Mouse (Mus musculus): ENCODE measurements around the gene Pltp.

Gene Pltp

DNA sequence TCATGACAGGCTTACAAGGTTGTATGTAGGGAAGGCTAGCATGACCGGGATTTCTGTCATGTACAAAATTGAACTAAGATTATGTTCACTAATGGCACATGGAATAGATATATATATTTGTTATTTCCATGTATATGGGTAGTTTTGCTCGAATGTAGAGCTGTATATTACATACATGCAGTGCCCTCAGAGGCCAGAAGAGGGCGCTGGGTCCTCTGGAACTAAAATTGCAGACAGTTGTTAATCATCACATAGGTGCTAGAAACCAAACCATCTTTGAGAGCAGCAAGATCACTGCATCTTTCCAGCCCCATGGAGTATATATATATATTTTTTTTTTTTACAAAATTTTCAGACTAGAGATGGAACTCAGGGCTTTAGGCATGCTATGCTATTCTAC lies 11.7 kb downstream of the Pltp start:
- DNase-seq (ENCODE audit: low read depth): no peak

DNA sequence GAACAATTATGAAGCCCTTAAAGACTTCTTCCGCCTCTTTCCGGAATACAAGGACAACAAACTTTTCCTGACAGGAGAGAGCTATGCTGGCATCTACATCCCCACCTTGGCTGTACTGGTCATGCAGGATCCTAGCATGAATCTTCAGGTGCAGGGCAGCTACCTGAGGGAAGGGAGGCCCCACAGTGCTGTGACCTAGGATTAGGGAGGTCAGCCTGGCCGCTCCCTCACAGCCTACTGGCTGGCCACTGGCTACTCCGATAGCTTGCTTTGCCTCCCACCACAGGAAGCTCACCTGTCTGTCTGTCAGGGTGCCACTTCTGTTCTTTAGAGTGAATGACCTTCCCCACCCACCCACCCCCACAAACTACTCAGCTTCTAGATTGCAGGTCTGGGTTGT lies 22.3 kb downstream of the Pltp start:
- DNase-seq (ENCODE audit: low read depth): no peak

GRCm38 (mm10) chr2:164834531-164834930 lies 23.0 kb downstream of the Pltp start:
- DNase-seq (ENCODE audit: low read depth): no peak

DNA sequence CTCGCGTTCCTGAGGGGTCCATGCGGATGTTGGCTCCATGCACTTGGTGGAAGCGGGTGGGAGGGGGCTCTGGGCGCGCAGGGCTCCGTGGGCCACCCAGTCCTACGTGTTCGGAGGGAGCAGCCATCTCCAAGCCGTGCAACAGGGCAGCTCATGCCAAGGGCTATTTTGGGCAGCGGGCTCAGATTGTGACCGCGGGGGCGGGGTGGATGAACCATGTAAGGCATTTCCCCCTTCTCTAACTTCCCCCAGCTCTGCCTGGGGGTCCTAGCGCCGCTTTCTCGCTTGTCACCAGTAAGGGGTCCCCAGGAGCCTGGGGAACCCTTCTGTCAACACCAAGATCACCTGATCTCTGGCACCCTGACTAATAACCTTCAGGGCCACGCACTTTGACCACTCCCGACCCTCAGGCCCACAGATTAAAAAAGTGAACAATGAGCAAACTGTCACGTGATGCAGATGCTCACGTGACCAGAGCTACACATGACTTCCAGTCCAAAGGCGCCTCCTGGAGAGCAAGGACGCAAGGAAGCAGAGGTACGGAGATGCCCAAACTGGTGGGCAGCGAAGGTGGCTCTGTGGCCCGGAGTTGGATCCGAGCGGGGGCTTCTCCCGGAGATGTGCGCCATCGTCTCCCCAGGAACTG lies 24.1 kb downstream of the Pltp start, which contains the start of gene Neurl2:
TSS of gene Neurl2 (minus strand) at position 143 of the 646 bp plus-strand sequence.
- DNase-seq (ENCODE audit: low read depth): peak; percentile 92

DNA sequence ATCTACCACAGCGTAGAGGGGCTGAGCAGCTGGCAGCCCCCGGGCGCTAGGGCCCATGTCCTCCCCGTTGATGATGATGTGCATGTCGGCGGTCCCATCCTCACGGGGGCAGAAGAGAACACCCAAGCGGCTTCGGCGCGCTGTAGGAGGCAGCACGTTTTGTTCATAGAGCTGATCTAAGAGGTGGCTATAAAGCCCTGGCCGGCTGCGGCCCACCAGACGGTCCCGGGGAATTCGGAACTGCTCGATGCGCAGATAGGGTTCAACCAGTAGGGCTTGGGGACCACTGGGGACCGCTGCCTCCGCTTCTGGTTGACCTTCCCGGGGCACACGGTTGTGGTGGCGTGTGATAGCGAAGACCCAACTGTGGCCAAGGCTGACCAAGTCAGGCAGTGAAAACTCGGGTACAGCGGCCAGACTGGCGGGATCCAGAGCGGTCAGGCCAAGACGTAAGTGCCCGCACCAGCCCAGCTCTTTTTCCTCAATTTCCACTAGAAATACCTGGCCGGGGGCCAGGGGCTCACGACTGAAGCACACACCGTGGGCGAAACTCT lies 24.7 kb downstream of the Pltp start, which contains the start of gene Ctsa:
TSS of gene Ctsa (plus strand) at position 126 of the 554 bp plus-strand sequence.
- peak; percentile 67 for DNase-seq (ENCODE audit: low read depth)

GRCm38 (mm10) chr2:164832032-164832747 lies 25.3 kb downstream of the Pltp start:
- DNase-seq (ENCODE audit: low read depth): no peak

DNA sequence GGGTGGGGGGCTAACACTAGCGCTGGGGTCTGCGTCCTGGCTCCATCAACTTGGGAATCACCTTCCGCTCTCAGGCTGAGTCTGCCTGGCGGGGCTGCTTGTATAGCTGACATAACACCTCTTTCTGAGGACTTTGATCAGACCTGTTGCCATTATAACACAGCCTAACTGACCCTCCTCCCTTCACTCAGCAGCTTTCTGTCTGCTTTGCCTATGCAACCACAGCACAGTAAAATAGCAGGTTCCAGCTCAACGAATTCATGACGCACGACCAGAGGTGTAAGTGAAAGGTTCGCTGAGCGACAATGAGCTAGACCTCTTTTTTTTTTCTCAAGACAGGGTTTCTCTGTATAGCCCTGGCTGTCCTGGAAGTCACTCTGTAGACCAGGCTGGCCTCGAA lies 26.5 kb downstream of the Pltp start:
- no peak for DNase-seq (ENCODE audit: low read depth)

- no peak for DNase-seq (ENCODE audit: low read depth)
These were observed 28.4 kb downstream of the Pltp start for GRCm38 (mm10) chr2:164829090-164829489.

DNA sequence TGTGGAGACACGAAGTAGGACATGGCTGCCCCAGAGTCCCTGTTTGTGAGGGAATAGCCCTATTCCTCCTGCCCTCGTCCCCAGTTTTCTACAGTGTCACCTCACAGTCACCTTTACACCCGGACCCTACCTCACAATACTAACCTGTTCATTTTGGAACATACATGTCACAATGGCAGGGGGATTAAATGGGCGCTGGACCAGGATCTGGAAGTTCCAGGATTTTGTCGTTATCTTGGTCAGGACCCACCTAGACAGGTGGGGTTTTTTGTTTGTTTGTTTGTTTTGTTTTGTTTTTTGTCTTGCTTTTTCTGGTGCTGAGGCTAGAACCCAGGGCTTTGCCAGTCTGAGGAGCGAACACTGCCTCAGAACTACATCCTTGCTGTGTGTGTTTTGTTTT lies 29.1 kb downstream of the Pltp start, which contains the start of gene Spata25:
TSS of gene Spata25 (minus strand) at position 101 of the 400 bp plus-strand sequence.
- DNase-seq (ENCODE audit: low read depth): no peak

DNA sequence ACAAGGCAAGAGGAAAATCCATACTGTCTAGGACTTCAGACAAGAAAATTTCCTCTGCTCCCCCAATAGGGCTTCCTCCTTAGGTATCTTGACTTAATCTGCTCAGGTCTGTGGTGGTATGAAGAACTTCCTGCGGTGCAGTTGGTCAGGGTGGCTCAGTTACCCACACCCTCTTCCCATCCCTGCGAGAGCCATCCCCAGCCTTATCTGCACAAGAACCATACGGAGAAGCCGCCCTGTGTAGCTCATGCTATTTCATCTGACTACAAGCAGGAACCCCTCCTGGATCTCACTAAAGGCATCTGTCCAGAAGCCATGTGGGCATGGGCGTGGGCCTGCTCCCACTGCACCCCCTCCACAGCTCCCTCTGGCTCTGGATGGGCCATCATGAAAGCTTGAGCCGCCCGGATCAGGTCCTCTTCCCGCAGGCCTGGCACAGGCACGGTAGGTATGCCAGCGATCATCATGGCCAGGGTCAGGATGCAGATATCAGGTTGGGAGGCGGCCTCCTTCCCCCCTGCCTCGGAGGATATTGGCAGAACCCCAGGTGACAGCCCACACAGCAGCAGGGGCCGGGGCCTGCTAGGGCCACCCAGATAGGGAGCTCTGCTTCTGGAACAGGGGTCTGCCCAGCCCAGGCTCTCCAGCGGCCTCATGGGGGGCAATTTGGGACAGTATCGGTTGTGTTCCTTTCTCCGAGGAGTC lies 30.2 kb downstream of the Pltp start:
- no peak for DNase-seq (ENCODE audit: low read depth)

- no peak for DNase-seq (ENCODE audit: low read depth)
These were observed 32.0 kb downstream of the Pltp start for GRCm38 (mm10) chr2:164825521-164825920.

- no peak for DNase-seq (ENCODE audit: low read depth)
These were observed 33.5 kb downstream of the Pltp start for GRCm38 (mm10) chr2:164823969-164824368.

GRCm38 (mm10) chr2:164823181-164823585 lies 34.3 kb downstream of the Pltp start:
- DNase-seq (ENCODE audit: low read depth): no peak

- DNase-seq (ENCODE audit: low read depth): peak; percentile 99
These were observed 34.8 kb downstream of the Pltp start, which contains the start of gene Zswim1 for GRCm38 (mm10) chr2:164822636-164823165. Gene Zswim1, plus strand, starts transcription at chr2:164822686.

DNA sequence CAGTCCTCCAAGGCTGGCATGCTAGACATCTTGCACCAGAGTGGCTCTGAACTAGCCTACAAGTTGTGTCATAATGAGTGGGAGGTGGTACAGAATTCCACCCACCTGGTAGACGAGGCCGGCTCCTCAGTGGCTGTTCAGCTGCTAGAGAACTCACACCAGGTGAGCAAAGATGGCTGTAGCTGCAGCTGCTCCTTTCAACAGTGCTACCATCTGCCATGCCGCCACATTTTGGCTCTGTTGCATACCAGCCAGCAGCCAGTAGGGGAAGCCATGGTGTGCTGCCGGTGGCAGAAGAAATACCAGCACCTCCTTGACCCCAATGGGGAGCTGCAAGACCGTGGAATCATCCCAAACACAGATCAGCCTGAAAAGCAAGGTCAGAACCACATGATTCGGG lies 36.5 kb downstream of the Pltp start:
- DNase-seq (ENCODE audit: low read depth): no peak

GRCm38 (mm10) chr2:164817703-164818102 lies 39.8 kb downstream of the Pltp start:
- DNase-seq (ENCODE audit: low read depth): no peak

DNA sequence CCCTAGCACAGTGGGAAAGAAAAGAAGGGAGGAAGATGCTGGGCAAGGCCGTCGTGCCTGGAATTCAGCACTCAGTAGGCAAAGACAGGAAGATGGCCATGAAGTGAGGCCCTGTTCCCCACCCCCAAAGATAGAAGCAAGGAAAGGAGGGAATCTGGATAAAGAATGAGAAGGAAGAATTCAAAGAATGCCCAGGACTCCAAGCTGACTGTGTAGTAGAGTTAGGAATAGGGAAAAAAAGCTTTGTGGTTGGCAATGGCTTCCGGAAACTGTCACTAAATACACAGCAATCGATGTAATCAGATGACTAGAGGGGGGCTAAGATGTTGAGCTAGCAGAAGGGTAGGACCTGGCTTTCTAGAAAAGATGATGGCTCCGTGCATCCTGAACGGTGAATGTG lies 40.3 kb downstream of the Pltp start:
- DNase-seq (ENCODE audit: low read depth): no peak

GRCm38 (mm10) chr2:164815821-164816220 lies 41.7 kb downstream of the Pltp start:
- no peak for DNase-seq (ENCODE audit: low read depth)

DNA sequence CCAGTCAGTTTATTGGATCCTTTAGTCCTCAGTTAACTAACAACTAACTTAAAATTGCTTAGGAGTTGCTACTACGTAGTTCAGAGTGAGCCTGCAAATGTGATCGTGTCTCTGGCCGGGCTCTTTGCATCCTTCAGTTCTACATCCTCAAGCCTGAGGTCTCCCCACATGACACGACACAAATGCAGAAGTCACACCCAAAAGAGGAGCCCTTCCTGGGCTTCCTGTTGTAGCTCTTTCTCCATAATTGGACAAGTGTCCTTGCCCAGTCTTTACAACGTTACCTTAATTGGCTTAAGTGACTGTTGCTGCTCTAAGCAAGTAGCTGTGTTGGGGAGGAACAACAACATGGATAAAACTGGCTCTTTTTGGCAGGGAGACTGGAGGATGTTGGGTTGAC lies 42.2 kb downstream of the Pltp start:
- DNase-seq (ENCODE audit: low read depth): no peak

DNA sequence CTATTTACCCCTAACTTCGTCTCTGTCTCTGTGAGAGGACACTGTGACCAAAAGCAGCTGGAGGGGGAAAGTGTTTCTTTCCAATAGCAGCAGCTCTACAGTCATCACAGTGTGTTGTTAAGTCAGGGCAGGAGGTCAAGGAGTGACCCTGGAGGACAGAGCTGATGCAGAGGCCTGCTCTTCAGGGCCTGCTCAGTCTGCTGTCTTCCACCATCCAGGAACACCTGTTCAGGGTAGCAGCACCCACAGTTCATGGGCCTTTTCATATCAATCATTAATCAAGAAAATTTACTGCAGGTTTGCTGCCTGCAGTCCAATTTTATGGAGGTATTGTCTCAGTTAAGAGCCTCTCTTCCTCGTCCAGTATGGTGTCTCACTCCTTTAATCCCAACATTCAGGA lies 44.0 kb downstream of the Pltp start:
- no peak for DNase-seq (ENCODE audit: low read depth)

DNA sequence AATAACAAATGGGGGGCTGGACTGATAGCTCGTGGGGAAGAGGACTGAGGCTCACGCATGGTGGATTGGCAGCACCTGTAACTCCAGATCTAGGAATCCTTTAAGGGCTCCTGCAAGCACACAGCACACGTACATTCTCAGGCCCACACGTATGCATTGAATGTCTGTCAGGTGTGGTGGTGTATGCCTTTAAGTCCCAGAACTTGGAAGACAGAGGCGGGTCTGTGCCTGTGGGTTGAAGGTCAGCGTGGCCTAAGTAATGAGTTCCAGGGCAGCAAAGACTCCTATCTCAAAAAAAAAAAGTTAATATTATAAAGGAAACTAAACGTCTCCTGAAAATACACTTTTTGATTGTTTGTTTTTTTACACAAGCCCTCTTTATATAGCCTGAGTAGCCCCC lies 50.9 kb downstream of the Pltp start:
- DNase-seq (ENCODE audit: low read depth): no peak

GRCm38 (mm10) chr2:164805332-164805718 lies 52.2 kb downstream of the Pltp start:
- DNase-seq (ENCODE audit: low read depth): no peak

All from c-Kit-positive CD71-positive TER-119-negative erythroid progenitor cells, embryonic 14.5 days (primary cell).